Mouse (Mus musculus) testis, postnatal 10 days (tissue): Measurements from ENCODE around the gene Chd2.
"Not testable (repeated sequence)": the region's sequence is repeated elsewhere in the genome, so short reads cannot be mapped to it uniquely, and the experiment has no call there.

Experiments
- DNase-seq: peaks from one replicate; pipeline ENCODE4 v3.0.0; 2021; ENCODE audit warnings: low spot score

Gene Chd2

GRCm38 (mm10) chr7:73541412-73542130 is at the start of gene Chd2:
Gene Chd2, minus strand, starts transcription at chr7:73541830.
- peak; percentile 69 for DNase-seq

- no peak for DNase-seq
These were observed 49.1 kb upstream of the Chd2 start for GRCm38 (mm10) chr7:73590757-73591156.

GRCm38 (mm10) chr7:73589208-73589771 is 47.7 kb upstream of the Chd2 start:
- no peak for DNase-seq

DNA sequence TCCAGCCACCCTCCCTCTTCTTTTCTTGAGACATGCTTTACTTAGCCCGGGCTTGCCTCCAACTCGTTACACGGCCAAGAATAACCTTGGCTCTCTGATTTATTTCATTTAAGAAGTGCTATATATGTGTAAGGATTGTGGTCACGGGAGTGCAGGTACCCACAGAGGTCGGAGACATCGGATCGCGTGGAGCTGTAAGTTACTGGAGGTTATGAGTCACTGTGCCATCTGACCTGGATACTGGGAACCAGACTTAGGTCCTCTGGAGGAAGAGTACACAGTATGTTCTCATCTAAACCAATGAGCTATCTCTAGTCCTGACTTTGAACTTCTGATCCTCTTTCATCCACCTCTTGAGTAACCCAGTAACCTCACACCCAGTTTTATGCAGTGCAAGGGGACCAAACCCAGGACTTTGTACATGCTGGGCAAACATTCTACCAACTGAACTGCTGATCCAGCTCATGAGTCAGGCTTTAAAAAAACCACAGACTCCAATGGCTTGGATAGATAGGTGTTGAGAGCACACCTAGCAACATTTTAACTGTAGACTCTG is 46.8 kb upstream of the Chd2 start:
- DNase-seq: no peak

DNA sequence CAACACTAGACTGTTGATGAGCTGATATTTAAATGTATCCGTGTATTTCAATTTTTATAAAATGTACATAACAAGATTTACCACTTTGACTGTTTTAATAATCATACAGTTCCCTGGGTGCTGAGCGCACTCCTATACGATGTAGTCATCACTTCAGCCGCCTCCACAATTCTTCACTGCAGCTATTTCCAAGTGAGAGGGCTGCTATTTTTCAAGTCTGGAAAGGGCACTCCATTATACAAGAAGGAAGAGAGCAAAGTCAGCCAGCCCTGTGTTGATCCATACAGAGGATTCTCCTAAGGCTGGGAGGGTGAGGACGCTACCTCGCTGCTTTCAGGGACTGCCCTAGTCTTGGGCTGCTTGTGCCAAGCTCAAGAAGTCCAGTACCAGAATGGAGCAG is 45.1 kb upstream of the Chd2 start:
- DNase-seq: no peak

GRCm38 (mm10) chr7:73586206-73586605 is 44.6 kb upstream of the Chd2 start:
- DNase-seq: no peak

DNA sequence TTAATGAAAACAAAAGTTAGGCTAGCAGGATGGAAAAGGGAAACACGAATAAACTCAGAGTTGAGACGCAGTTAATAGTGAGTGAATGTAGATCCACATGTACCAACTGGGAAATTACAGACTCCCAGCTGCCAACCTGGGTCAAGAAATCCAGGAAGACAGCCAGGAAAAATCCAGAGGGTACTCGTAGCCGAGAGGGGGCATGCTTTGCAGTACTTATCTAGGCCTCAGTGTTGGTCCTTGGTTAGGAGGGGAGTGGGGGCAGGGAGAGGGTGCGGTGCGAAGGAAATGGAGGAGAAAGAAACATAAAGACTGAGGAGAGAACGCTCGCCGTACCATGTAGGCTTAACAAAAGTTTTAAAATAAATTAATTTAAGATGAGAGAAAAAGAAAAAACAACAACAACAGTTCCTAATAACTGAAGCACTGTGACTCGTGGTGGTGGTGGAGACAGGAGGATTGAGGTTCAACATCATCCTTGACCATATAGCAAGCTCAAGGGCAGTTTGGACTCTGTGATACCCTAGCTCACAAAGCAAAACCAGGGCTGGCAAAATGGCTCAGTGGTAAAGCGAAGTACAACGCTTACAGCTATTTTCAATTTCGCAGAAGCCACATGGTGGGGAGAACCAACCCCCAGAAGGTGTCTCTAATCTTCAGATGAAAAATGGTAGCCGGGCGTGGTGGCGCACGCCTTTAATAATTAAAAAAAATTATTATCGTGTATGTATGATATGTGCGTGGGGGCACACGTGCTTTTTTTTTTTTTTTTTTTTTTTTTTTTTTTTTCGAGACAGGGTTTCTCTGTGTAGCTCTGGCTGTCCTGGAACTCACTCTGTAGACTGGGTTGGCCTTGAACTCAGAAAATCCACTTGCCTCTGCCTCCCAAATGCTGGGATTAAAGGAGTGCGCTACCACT is 43.7 kb upstream of the Chd2 start:
- DNase-seq: no peak

GRCm38 (mm10) chr7:73584009-73584995 is 42.7 kb upstream of the Chd2 start:
- peak; percentile 83 for DNase-seq

DNA sequence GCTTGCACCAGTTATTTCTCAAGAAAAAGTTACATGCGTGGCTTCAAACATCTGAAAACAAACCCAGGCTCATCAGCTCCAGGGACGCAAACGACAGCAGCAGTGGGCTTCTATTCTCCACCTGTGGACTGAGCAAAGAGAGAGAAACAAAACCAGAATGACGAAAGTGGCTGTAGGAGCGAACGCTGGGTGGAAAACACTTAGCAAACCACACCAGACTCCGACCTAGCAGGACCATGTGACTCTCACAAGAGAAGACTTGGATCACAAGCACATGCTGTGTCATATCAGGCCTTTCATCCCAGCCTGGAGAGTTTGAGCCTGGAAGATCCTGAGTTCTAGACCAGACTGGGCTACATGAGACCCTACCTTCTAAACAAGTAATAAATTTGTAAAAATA is 41.8 kb upstream of the Chd2 start:
- no peak for DNase-seq

GRCm38 (mm10) chr7:73581836-73582375 is 40.3 kb upstream of the Chd2 start:
- DNase-seq: no peak

DNA sequence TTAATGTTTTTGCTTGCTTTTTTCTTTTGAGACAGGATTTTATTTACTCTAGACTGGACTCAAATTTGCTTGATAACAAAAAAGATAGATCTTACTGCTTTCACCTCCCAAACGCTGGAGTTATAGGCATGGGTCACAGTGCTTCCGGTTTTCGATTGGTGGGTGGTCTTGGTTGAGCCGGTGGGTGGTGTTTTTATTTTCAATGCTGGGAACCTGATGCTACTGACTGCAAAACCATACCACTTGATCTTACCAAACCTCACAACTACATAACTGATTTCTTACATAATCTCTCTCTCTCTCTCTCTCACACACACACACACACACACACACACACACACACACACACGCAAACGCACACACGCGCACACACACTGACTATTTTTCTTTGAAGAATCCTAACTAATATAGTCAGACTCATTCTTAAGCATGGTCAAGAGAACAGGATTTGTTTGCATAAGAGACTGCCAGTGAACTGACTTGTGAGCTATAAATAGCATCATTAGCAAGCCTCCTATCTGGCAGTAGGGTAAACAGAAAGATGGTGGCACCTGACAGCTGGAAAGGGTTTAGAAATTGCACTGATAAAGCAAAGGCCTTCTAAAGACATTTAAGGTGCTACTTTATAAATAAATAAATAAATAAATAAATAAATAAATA is 37.6 kb upstream of the Chd2 start:
- peak; percentile 27 for DNase-seq

DNA sequence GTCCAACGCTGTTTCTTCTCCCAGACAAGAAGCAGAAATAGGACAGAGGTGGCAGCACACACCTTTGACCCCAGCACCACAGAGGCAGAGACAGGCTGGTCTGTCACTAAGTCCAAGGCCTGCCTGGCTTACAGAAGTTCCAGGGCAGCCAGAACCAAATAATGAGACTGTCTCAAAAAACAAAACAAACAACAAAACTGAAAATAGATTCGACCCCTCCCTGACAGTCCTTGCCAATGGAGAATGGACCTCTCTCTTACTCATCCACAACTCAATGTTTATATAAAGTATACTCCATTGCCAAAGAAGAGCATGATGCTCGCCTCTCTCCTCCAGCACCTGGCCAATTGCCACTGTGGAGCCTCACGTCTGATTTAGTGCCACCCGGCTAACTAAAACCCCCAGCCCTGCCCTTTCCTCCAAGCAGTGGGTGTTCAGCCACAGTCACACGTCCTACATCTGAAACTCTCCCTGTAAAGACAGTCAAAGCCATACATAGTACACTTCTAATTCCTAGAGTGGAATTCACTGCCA is 36.3 kb upstream of the Chd2 start:
- peak; percentile 36 for DNase-seq

DNA sequence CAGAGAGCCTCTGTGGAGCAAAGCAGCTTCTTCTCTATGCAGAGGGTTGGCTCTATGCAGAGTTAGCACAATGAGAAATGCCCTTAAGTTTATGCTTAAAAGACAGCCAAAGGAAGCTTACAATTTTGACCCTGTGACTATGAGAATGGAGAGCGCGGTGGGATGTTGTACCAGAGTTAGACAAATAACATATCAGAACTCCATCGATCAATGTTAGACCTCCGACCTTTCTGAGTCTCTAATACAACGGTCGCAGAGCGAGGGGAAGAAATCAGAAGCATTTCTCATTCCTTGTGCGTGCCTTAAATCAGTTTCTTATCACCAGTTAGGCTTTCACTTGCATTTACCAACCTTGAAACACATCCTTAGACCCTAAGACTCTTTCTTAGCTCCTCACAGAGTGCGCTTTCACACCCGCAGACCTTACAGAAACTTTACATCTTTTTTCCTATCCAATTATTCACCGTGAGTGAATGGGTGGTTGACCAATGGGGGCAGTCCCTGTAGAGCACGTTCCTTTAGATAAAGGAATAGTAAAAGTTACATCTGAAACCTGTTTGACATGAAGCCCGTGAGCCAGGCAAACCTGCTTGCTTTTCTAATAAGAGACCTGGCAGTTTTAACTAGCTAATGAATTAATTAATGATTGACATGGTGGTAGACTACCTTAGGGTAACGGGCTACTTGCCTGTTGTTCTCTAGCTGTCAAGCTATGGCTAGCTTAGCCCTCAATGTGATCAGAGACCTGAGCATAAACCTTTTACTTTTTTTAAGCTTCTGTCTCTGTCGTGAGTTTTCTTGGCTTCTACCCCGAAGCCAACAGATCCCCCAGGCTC is 34.7 kb upstream of the Chd2 start:
- DNase-seq: no peak

- DNase-seq: no peak
These were observed 33.6 kb upstream of the Chd2 start for GRCm38 (mm10) chr7:73575257-73575656.

- not testable (repeated sequence) for DNase-seq
These were observed 33.0 kb upstream of the Chd2 start for GRCm38 (mm10) chr7:73574673-73575072.

GRCm38 (mm10) chr7:73572571-73572970 is 30.9 kb upstream of the Chd2 start:
- DNase-seq: no peak

DNA sequence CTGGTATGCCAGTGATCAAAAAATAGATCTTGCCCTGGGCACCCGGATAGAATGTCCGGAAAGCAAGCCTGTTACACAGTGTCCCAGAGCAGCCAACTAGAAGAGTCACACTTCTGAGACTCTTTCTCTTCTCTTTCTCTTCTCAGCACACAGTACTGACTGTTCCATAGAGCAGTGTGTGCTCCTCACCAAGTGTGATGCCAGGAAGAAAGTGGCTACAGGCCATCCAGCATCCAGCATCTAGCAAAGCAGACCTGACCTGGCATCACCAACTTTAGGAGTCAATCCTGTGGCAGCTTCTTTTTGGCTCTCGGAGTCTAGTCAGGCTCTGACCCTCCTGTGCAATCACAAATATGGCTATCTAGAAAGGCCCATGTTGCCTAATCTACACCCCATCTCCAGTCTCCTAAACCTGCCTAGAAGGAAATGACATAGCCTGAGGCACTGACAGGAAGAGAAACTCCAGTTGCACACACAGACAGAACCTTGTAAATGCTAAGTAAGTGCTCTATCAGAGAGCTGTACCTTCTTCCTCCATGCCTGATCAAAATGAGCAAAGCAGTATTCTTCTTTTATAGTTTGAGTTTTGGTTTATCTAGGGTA is 27.3 kb upstream of the Chd2 start:
- DNase-seq: no peak

DNA sequence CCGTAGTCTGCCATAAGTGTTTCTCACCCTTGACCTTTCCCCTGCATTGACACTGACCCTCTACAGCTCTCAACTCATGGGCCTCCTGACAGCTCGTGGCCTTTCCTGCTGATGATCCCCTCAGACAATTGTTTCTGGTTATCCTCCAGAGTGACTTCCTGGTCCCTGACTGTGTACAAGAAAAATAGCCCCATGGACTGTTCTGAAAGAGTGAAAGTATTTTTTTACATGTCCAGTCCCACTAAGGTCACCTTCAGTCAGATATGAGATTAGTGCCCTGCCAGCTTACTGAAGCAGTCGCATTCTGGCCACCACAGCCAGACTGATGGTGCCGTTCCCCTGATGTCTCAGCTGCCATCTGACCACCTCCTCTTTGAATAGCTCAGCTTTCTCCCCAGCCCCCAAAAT is 26.1 kb upstream of the Chd2 start:
- no peak for DNase-seq

GRCm38 (mm10) chr7:73564131-73564530 is 22.5 kb upstream of the Chd2 start:
- DNase-seq: no peak
